Mouse (Mus musculus) brain, embryonic 14.5 days (tissue): ENCODE measurements around the gene Rbm20.

Experiments
- CTCF ChIP-seq: fragments of 200-500 bp; IDR thresholded peaks from 2 replicates; pipeline ENCODE4 v1.5.1; 2012; ENCODE audit warnings: inconsistent platforms, mild to moderate bottlenecking, moderate library complexity, borderline replicate concordance; ENCODE audit not compliant: insufficient read depth, insufficient read length; ENCODE audit errors: extremely low read depth
- POLR2A ChIP-seq: fragments of 200-500 bp; IDR thresholded peaks from 2 replicates; pipeline ENCODE4 v1.6.1; 2012; ENCODE audit warnings: mild to moderate bottlenecking, inconsistent platforms, borderline replicate concordance; ENCODE audit not compliant: poor library complexity, insufficient read depth, insufficient read length, severe bottlenecking; ENCODE audit errors: extremely low read depth

- TF ChIP-seq CTCF, result no peak
- no peak for TF ChIP-seq POLR2A
Measured at GRCm38 (mm10) chr19:53779818-53780217, 102.7 kb downstream of the Rbm20 start.
